Comparison of ENCODE assay signal across 14 mouse cellular contexts in the genomic region with DNA sequence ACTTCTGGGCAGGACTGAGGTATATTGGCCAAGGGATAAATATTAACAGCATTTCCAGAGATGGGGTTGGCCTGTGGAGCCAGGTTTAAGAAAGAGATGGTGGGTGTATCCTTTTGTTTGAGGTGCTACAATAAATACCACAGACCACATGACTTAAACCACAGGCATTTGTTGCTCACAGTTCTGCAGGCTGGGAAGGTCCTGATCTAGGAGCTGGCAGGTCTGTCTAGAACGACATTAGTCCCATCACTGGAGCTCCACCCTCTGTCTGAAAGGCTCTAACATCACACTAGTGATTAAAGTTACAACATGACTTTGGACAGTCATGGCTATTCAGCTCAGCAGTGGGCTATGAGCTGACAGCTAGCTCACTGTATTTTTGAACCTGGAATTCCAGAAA.
"Had no signal": no experiment of that assay in that cellular context is flagged by ENCODE, and none has a peak within 500 bp of the region (broad histone marks: within the 10 kb centered on the region; RNA-seq: fewer than 3 reads in every experiment).

No protein-coding gene starts in this region.

- H3K4me3 ChIP-seq: liver, embryonic 13.5 days; megakaryocyte, embryonic 14.5 days had no signal

- DNase-seq: kidney, adult 11 months; kidney, adult 9 months; kidney, postnatal 14 days; kidney, postnatal 4 days; left cerebral cortex, postnatal 4 days; liver, embryonic 13.5 days; lung, adult 2 months; lung, postnatal 36 days; midbrain, embryonic 14.5 days; right cerebral cortex, postnatal 14 days; right cerebral cortex, postnatal 4 days; thymus, adult 18-20 months had no signal

- H3K27me3 ChIP-seq: liver, embryonic 13.5 days; megakaryocyte, embryonic 14.5 days had no signal

- H3K9ac ChIP-seq: liver, embryonic 13.5 days had no signal

- H3K36me3 ChIP-seq: liver, embryonic 13.5 days had no signal

- H3K4me2 ChIP-seq: liver, embryonic 13.5 days; midbrain, embryonic 11.5 days had no signal

- H3K9me3 ChIP-seq: liver, embryonic 13.5 days had no signal

- H3K4me1 ChIP-seq: liver, embryonic 13.5 days had no signal

- H3K27ac ChIP-seq: liver, embryonic 13.5 days had no signal
